Mouse (Mus musculus) embryonic fibroblast, embryonic 13.5 days (primary cell): ENCODE data around the gene Ascl5.

ENCODE experiments used
- CTCF ChIP-seq: IDR thresholded peaks from 2 replicates; pipeline ENCODE4 v1.5.1; 2011; ENCODE audit warnings: mild to moderate bottlenecking, control low read depth, low read length, moderate library complexity, borderline replicate concordance; ENCODE audit not compliant: insufficient read depth
- POLR2A ChIP-seq: IDR thresholded peaks from 2 replicates; pipeline ENCODE4 v1.6.1; 2011; ENCODE audit warnings: low read depth, mild to moderate bottlenecking, control low read depth, low read length, moderate library complexity

DNA sequence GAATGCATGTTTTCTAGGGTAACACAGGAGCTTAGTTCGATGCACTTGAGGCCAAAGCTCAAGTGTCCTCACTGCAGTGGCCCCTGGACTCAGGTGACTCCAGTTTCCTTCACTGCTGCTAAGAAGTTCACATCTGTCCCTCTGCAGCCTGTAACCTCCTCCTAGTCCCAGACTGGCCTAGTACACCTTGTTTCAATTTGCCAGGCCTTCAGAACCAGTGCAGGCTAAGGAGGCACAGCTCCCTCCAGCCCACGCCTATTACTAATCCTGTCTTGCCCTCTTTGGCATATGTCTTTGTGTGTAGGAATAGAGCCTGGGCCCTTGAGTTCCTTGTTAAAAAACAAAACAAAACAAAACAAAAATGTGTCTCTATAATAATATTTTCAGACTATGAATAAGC lies 33.3 kb upstream of the Ascl5 start:
- TF ChIP-seq CTCF (no peak), POLR2A (no peak)
